Mouse (Mus musculus) erythroblast, embryonic 14.5 days (primary cell): Measurements from ENCODE around the gene Fscn3. TPM values are rescaled to one million over a fixed set of nuclear protein-coding genes. Genes with fewer than 3 reads are reported as not detected.

Experiments
- H3K27me3 ChIP-seq: 2 replicates; pipeline ENCODE4 v1.6.1; 2012; ENCODE audit warnings: inconsistent platforms; ENCODE audit not compliant: control insufficient read depth
- H3K36me3 ChIP-seq: 2 replicates; pipeline ENCODE4 v1.6.1; 2012; ENCODE audit warnings: mild to moderate bottlenecking, inconsistent platforms; ENCODE audit not compliant: control insufficient read depth
- H3K4me1 ChIP-seq: 2 replicates; pipeline ENCODE4 v1.6.1; 2012; ENCODE audit warnings: inconsistent platforms; ENCODE audit not compliant: control insufficient read depth
- H3K4me3 ChIP-seq: replicated peaks from 2 replicates; pipeline ENCODE3; 2012; ENCODE audit warnings: moderate library complexity, mild to moderate bottlenecking, inconsistent platforms
- H3K9me3 ChIP-seq: 2 replicates; pipeline ENCODE4 v1.6.1; 2012; ENCODE audit warnings: low read length, inconsistent platforms, mixed read lengths; ENCODE audit not compliant: control insufficient read depth
- GATA1 ChIP-seq: IDR thresholded peaks from 2 replicates; pipeline ENCODE4 v1.6.1; 2012; ENCODE audit warnings: low read length, inconsistent platforms, mixed read lengths
- TAL1 ChIP-seq: IDR thresholded peaks from 3 replicates; pipeline ENCODE4 v1.6.1; 2012; ENCODE audit warnings: low read length, inconsistent platforms, mixed read lengths
- polyA plus RNA-seq: library from polyadenylated mRNA; stranded (reverse); fragments of >175 nt; gene quantifications from 2 replicates; pipeline ENCODE4 v1.2.3, GENCODE M21; 2012

Gene Fscn3
- polyA plus RNA-seq, 1 experiment = not detected

GRCm38 (mm10) chr6:28399791-28400190 lies 27.8 kb upstream of the Fscn3 start:
- Histone ChIP-seq H3K36me3 (no peaks in the 10 kb centered on the region), H3K4me1 (no peaks in the 10 kb centered on the region), H3K9me3 (peaks cover 11% of the 10 kb centered on the region), H3K4me3 (no peak overlapping the region), H3K27me3 (peaks cover 53% of the 10 kb centered on the region)
- no peak for TF ChIP-seq TAL1
- no peak for TF ChIP-seq GATA1

- no peak for TF ChIP-seq GATA1
- no peak for TF ChIP-seq TAL1
Measured at GRCm38 (mm10) chr6:28410053-28410452, 17.5 kb upstream of the Fscn3 start.

GRCm38 (mm10) chr6:28411236-28411635 lies 16.4 kb upstream of the Fscn3 start:
- TF ChIP-seq GATA1 = no peak
- Histone ChIP-seq H3K27me3 (no peaks in the 10 kb centered on the region), H3K4me3 (no peak overlapping the region), H3K36me3 (peaks cover 18% of the 10 kb centered on the region), H3K9me3 (no peaks in the 10 kb centered on the region), H3K4me1 (peaks cover 2% of the 10 kb centered on the region; the same call in 1 of the 2 replicates)

More at GRCm38 (mm10) chr6:28410053-28410452, 17.5 kb upstream of the Fscn3 start:
- Histone ChIP-seq H3K9me3 (no peaks in the 10 kb centered on the region), H3K4me1 (peaks cover 2% of the 10 kb centered on the region; the same call in 1 of the 2 replicates), H3K4me3 (no peak overlapping the region), H3K27me3 (no peaks in the 10 kb centered on the region), H3K36me3 (peaks cover 7% of the 10 kb centered on the region)

- peaks cover 33% of the 10 kb centered on the region for H3K4me1 ChIP-seq
- no peak overlapping the region for H3K4me3 ChIP-seq
- H3K27me3 ChIP-seq = no peaks in the 10 kb centered on the region
- no peak for TF ChIP-seq GATA1
- no peak for TF ChIP-seq TAL1
- no peaks in the 10 kb centered on the region for H3K9me3 ChIP-seq
- peaks cover 59% of the 10 kb centered on the region for H3K36me3 ChIP-seq
Measured at GRCm38 (mm10) chr6:28416981-28417380, 10.6 kb upstream of the Fscn3 start.

- Histone ChIP-seq H3K4me1 (peaks cover 46% of the 10 kb centered on the region), H3K9me3 (no peaks in the 10 kb centered on the region), H3K4me3 (no peak overlapping the region), H3K27me3 (no peaks in the 10 kb centered on the region), H3K36me3 (peaks cover 62% of the 10 kb centered on the region)
- TF ChIP-seq TAL1 (no peak), GATA1 (no peak)
Measured at GRCm38 (mm10) chr6:28418449-28418848, 9.1 kb upstream of the Fscn3 start.

GRCm38 (mm10) chr6:28419673-28420072 lies 7.9 kb upstream of the Fscn3 start:
- Histone ChIP-seq H3K9me3 (no peaks in the 10 kb centered on the region), H3K4me1 (peaks cover 47% of the 10 kb centered on the region), H3K27me3 (no peaks in the 10 kb centered on the region), H3K36me3 (peaks cover 64% of the 10 kb centered on the region), H3K4me3 (peak overlapping the region; percentile 81)
- TF ChIP-seq GATA1 (no peak), TAL1 (no peak)

- Histone ChIP-seq H3K9me3 (no peaks in the 10 kb centered on the region), H3K4me3 (peak overlapping the region; percentile 81), H3K4me1 (peaks cover 54% of the 10 kb centered on the region), H3K36me3 (peaks cover 65% of the 10 kb centered on the region), H3K27me3 (no peaks in the 10 kb centered on the region)
- TF ChIP-seq TAL1 (no peak), GATA1 (no peak)
Measured at GRCm38 (mm10) chr6:28420361-28420760, 7.2 kb upstream of the Fscn3 start.

- H3K4me1 ChIP-seq = peaks cover 59% of the 10 kb centered on the region
Measured at GRCm38 (mm10) chr6:28420865-28421264, 6.7 kb upstream of the Fscn3 start.

GRCm38 (mm10) chr6:28421469-28422000 lies 6.1 kb upstream of the Fscn3 start:
- no peaks in the 10 kb centered on the region for H3K27me3 ChIP-seq
- TF ChIP-seq TAL1 (no peak), GATA1 (peak; percentile 65)
- no peaks in the 10 kb centered on the region for H3K9me3 ChIP-seq
- H3K4me1 ChIP-seq = peaks cover 65% of the 10 kb centered on the region
- peaks cover 67% of the 10 kb centered on the region for H3K36me3 ChIP-seq
- H3K4me3 ChIP-seq = peak overlapping the region; percentile 81

More at GRCm38 (mm10) chr6:28420865-28421264, 6.7 kb upstream of the Fscn3 start:
- H3K27me3 ChIP-seq = no peaks in the 10 kb centered on the region
- H3K4me3 ChIP-seq = peak overlapping the region; percentile 81
- H3K9me3 ChIP-seq = no peaks in the 10 kb centered on the region
- H3K36me3 ChIP-seq = peaks cover 65% of the 10 kb centered on the region
- no peak for TF ChIP-seq GATA1
- no peak for TF ChIP-seq TAL1
